Mouse (Mus musculus) heart, postnatal 14 days (tissue): Measurements from ENCODE around the gene St3gal3. TPM values are rescaled to one million over a fixed set of nuclear protein-coding genes. Genes with fewer than 3 reads are reported as not detected.
A peak's percentile ranks its signal among the peaks of the same experiment; 100 is the strongest.

Experiments
- DNase-seq, 2 experiments: peaks; one replicate each; pipeline ENCODE4 v3.0.0; 2021 to 2022
- intact Hi-C: fragments of 180-260 bp; cut with DNase I; formaldehyde crosslinking; loops from one replicate; pipeline ENCODE4 v1.15.1; 2025
- total RNA-seq, 2 experiments: library from RNA; stranded (reverse); gene quantifications; 2 replicates each; pipeline ENCODE4 v1.2.3; 2021

Gene St3gal3
- total RNA-seq, 2 experiments from 2014 or later = 44.5 to 48.1 TPM

DNA sequence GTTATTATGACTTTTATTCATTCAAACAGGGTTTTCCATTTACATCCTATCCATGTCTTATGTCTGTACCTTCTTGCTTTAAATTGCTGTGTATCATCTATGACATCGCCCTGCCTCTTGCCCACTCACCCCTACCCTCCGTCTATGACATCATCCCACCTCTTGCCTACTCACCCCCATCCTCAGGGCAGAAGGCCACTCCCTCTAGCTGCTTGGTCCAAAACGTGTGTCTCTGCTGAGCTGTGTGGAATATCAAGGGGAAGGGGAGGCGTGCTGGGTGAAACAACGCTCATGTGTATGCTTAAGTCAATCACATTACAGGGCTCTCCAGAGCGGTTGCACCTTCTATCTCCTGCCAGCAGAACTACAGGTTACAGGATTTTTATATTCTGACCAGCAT lies 38.6 kb downstream of the St3gal3 start:
- no peak for DNase-seq
- intact Hi-C loops = no loop called here

DNA sequence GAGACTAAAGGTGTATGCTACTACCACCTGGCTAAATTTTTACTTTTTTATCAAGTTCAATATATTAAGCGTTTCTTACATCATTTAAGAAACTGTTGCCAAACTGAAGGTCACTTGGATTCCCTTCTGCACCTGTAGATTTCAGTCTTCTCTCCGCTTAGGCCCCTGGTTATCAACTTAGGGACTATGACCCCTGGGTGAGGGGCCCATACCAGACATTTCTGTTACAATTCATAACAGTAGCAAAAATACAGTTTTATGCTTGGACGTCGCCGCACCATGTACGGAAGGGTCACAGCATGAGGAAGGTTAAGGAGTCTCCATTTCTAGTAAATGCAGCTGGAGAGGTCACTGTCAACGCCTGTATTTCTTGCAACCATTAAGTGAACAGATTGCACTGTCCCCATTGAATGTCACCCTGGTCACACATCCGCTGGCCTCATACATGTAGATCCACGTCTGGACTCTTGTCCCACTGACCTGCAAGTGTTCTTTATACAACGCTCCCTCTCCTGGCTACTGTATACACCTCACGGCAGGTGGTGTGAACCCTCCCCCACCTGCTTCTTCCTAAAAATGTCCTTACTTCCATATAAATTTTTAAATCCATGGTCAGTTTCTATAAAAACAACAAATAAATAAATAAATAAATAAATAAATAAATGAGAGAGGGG lies 41.8 kb downstream of the St3gal3 start:
- no peak for DNase-seq
- intact Hi-C loops = no loop called here

DNA sequence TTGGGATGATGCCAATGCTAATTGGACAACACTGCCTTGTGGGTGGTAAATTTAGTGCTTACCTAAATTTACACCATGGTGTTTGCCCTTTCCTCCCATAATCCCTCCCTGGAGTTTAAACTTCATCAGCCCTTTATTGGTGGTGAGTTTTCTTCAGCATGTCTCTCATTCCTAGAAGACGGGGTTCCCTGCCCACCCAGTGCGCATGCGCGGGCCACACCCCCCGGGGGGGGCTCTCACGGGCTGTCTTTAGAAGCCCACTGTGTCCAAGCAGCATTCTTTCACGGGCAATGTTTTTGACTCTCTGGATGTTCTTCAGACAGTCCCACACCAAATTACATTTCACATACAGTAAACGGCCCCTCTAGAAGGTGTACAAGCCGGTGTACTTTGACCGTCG lies 44.3 kb downstream of the St3gal3 start:
- intact Hi-C loops = loop anchor here (2.0 kb wide), 1 partner anchor 202 kb away; no protein-coding TSS in a partner anchor
- no peak for DNase-seq

DNA sequence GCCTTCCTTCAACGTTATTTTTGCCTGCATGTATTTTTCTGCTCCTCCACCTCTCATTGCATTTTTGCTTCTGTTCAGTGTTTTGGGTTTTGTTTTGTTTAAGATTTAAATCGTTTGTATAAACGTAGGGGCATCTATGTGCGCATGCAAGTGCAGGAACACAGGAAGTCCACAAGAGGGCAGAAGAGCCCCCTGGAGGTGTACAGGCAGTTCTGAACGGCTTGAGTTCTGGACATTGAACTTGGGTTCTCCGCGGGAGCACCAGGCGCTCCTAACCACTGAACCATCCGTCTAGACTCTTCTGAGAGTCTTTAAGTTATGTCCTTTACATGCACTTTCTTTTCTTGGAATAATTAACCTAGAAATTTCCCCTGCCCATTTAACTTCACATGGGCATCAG lies 44.8 kb downstream of the St3gal3 start:
- DNase-seq = peak; percentile 28 to 57
- intact Hi-C loops = loop anchor here (2.0 to 10.0 kb wide), 2 partner anchors 203 to 385 kb away; no protein-coding TSS in a partner anchor

DNA sequence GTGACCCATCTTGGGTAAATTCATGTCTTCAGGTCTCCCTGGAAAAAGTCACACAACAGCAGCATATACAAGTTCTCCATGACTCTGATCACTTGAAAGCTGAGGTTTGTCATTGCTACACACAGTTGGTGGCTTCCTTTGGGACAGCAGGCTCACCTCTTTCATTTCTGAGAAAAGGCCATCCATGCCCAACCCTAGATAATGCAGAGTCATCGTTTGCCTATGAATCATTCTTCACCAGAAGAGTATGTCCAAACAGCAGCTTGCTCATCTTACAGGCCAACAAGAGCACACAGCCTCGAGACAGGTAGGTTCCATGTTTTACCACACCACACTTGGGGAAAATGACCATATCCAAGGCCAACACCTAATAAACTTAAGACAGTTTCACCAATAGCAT lies 45.9 kb downstream of the St3gal3 start:
- DNase-seq = no peak
- intact Hi-C loops = loop anchor here (10.0 kb wide), 1 partner anchor 384 kb away; no protein-coding TSS in a partner anchor

DNA sequence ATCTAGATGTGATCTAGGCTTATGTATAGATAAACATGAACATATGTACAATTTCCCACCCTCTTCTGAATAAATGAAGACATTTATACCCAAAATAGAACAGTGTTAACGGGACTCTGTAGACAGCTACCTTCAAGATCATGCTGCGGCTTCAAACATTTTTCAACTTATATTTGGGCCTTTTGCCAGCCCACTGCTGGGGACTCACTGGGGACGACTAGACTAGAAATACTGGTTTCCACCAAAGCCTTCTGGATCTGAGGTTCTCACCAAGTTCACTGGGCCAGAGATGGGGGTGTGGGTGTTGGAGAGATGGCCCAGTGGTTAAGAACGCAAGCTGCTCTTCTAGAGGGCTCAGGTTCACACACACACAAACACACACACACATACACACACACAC lies 49.7 kb downstream of the St3gal3 start:
- DNase-seq = no peak
- intact Hi-C loops = loop anchor here (10.0 kb wide), 1 partner anchor 380 kb away; no protein-coding TSS in a partner anchor

DNA sequence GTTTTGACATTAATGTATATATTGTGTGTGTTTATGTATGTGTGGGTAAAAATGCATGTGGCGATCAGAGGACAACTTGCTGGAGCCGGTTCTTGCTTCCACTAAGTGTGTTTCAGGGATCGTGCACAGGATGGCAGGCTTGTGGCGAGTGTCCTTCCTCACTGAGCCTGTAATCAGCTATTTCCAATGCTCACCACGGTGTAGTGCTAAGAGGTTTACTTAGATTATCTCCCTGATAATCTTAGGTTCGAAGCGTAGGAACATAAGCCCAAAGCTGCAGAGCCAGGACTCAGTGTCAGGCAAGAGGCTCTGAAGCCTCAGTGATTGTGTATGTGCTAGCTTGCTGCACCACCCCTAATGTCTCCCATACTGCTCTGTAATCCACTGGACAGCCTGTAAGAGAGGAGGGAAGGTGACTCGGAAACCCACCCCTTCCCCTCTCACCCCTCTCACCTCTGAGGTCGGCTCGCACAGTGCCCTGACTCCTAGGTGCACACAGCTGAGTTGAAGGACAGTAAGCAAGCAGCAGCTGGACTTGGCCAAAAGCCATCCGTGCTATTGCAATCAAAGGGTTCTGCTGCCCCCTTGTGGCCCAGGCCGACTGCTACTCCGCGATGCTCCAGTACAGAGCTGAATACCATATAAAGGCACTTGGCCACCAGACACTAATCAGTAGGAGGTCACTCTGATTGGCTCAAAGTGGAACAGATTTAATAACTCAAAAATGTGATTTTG lies 51.3 kb downstream of the St3gal3 start:
- intact Hi-C loops = loop anchor here (1.0 to 10.0 kb wide), 3 partner anchors 155 to 379 kb away; no protein-coding TSS in a partner anchor
- peak; percentile 95 to 98 for DNase-seq

DNA sequence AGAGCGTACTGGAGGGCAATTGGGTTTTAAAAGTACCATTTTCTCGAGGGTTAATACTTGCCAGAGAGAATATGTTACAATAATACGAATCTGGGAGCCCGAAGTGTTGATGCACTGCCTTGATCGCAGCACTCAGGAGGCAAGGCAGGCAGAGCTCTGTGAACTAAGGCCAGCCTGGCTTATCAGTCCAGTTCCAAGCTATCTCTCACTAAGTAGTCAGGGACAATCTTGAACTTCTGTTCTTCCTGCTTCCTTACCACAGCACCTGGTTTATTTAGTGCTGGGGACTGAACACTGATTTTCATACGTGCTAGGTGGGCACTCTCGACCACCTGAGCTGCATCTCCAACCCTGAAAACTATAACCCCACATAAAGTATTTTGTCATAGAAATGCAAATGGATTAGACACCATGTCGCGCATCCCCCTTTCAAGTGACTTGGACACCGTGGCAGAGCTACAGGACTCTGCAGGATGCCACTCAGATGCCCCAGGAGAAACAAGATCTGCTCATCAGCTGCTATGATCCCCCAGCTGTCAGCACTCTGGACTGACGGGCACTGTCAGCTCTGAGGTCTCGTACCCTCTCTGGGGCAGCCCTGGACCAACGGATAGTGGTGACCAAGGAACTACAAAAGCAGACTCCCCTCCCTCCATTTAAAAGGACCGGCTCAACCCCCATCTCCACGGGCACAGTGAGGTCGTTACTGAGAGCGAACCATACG lies 52.9 kb downstream of the St3gal3 start:
- DNase-seq = no peak
- intact Hi-C loops = loop anchor here (2.0 to 10.0 kb wide), 2 partner anchors 253 to 377 kb away; no protein-coding TSS in a partner anchor

DNA sequence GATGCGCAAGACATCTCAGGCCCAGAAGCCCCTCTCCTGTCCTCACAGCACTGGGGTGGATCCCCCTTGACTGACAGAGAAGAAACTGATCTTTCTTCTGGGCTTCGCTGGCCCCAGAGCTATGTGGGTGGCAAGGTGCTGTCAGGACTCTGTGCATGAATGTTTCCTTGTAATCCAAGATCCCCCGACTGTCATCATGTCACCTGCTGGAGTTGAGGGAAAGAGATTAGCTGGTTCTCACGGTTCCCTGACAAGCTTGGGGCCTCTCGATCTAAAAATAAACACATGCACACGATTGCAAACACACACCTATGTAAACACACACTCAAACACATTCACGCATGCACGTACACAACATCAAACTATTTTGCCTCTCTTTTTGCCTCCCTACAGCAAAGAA lies 54.2 kb downstream of the St3gal3 start:
- DNase-seq = no peak
- intact Hi-C loops = loop anchor here (10.0 kb wide), 1 partner anchor 376 kb away; no protein-coding TSS in a partner anchor

DNA sequence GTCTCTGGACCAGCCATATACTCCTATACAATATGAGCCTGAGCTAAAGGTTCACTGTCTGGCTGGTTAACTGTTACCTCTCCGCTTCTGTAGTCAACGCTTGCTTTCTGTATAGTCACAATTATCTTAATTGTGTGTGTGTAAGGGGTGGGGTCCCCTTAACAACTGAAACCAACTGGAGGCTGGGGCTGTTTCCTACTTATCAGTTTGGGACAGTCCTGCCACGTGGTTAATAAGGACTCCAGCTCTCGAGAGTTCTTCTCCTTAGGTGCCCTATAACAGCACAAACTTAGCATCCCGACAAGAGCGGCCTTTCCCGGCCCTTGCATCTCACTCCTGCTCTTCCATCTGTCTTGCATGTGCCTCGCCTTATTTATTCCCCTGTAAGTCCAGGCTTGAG lies 55.5 kb downstream of the St3gal3 start:
- DNase-seq = no peak
- intact Hi-C loops = no loop called here

DNA sequence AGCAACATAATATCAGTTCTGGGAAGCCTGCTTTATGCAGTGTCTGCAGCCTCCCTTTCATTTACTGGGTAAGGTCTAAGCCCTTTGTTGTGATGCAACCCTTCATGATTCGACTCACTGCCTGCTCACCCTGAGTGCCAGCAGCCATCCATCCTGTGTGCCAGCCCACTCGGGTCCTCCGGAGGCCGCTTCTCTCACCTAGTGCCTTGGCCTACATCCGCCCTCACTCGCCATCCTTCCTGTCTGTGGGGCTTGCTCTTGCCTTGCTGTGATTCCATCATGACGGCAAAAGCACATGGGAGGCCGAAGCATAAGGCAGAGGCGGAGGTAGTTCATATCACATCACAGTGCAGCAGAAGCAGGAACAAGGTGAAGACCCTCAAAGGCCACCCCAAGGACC lies 56.1 kb downstream of the St3gal3 start:
- intact Hi-C loops = no loop called here
- DNase-seq = no peak

DNA sequence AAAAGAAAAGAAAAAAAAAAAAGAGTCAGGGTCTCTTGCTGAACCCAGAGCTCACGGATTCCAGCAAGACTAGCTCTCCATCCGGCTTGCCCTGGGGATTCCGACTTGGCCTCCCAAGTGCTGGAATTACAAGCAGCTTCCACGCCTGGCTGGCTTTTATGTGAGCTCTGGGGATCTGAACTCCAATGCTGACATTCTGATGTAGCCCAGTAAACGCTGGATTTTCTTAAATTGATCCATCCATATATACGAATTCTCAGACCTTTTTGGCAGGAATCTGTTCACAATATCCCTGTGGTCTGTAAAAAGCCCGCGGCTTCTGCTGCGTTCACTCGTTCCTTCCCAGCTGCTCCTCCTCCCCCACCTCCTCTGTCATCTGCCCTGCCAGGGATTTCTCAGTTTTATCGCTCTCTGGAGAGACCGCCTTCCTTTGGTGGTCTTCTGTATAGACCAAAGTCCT lies 57.4 kb downstream of the St3gal3 start:
- DNase-seq = no peak
- intact Hi-C loops = no loop called here

DNA sequence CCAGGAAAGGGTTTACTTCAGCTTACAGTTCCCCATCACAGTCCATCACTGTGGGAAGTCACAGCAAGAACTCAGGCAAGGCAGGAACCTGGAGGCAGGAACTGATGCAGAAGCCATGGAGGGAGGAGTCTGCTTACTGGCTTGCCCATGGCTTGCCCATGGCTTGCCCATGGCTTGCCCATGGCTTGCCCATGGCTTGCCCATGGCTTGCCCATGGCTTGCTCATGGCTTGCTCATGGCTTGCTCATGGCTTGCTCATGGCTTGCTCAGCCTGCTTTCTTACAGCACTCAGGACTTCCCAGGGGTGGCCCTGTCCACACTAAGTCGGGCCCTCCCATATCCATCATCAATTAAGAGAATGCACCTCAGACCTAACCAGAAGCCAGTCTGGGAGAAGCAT lies 58.1 kb downstream of the St3gal3 start:
- DNase-seq = no peak
- intact Hi-C loops = no loop called here

DNA sequence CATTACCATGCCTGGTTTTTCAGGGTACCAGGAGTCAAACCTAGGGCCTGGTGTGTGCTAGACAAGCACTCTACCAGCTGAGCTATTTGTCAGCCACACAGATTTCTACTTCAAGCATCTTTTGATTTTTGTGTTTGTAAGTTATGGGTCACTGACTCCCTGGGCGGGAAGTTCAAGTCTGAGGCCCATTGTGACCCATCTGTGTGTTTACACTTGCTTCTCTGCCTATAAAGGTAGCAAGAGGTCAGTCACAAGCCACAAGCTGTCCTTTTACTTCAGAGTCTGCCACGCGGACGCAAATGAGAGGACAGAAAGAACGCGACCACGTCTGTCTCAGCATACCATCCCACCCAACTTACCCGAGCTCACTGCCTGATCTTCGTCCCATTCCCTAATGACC lies 59.4 kb downstream of the St3gal3 start:
- DNase-seq = no peak
- intact Hi-C loops = no loop called here

DNA sequence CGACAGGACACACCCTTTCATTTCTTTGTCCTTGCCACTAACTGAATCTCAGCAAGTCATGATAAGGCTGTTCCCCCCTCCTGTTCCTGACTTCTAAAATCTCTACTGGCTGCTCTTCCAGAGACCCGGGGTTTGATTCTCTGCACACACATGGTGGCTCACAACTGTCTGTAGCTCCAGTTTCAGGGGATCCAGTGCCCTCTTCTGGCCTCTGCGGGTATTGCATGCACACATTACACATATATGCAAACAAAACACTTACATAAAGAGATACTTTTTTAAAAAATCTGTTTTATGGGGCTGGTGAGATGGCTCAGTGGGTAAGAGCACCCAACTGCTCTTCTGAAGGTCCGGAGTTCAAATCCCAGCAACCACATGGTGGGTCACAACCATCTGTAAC lies 60.5 kb downstream of the St3gal3 start:
- no peak for DNase-seq
- intact Hi-C loops = no loop called here

DNA sequence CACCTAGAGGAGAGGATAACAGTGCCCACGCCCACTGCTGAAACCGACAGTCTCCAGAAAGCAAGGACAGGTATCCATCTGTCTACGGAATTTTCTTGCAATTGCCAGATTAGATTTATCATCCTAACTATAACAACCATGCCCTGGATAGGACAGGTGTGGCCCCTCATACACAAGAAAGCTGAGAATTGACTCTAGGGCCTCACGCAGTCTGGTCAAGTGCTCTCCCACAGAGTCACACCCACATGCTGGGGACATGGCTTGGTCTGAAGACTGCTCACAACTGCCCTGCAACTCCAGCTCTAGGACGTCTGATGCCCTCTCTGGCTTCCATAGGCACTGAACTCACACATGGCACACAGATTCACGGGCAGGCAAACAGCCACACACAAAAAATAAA lies 61.6 kb downstream of the St3gal3 start:
- no peak for DNase-seq
- intact Hi-C loops = no loop called here

DNA sequence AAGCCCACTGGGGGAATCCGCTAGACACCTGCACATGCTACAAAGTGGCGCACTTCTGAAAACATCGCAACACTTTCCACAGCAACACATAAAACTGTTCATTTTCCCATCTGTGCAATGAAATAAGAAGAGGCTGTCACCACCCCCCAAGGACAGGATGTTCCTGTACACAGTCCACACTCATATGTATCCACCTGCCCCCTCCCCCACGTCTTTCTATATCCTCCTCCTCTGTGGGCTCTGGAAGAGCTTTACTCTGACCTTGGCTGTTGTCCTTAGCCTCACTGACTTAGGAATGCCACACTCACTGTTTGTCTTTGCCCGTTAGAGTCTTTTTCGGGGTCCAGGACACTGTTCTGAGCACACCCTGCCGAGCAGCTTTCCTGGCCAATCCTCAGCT lies 62.8 kb downstream of the St3gal3 start:
- intact Hi-C loops = no loop called here
- DNase-seq = no peak

DNA sequence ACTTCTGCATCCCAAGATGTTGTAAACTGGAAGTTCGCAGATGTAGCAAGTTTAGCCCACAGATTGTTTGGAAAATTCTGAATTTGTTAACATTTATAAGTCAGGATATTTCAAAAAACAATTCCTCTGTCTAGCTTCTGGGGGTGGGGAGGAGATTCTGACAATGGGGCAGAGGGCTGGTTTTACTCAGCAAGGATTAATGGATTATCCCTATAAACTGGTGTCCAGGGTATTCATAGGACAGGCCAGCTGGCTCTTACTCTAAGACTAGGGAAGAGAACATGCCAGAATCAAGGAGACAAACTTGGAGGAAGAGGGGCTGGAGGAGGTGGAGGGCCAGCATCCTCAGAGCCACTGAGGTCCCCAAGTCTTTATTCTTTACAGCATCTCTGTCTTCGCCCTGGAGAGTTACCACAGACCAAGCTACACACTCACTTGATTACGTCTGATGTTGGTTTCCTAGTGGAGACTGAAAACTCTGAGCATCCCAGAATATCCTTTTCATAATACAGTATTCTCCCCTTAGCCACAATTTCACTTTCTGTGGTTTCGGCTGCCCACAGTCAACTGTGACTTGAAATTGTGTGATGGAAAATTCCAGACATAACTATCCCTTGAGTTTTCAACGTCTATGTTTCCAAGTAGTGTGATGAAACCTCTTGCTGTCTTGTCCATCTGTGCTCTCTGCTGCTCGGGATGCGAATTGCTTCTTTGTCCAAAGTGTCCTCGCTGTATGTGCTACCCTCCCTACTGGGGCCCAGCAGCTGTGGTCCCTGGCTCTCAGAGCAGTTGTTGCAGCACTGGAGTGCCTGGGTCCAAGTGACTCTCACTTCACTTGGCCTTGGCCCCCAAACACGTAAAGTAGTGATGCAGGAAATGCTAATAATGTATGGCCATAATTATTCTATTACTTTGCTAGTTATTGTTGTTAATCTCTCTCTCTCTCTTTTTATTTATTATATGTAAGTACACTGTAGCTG lies 64.2 kb downstream of the St3gal3 start:
- DNase-seq = no peak
- intact Hi-C loops = no loop called here

DNA sequence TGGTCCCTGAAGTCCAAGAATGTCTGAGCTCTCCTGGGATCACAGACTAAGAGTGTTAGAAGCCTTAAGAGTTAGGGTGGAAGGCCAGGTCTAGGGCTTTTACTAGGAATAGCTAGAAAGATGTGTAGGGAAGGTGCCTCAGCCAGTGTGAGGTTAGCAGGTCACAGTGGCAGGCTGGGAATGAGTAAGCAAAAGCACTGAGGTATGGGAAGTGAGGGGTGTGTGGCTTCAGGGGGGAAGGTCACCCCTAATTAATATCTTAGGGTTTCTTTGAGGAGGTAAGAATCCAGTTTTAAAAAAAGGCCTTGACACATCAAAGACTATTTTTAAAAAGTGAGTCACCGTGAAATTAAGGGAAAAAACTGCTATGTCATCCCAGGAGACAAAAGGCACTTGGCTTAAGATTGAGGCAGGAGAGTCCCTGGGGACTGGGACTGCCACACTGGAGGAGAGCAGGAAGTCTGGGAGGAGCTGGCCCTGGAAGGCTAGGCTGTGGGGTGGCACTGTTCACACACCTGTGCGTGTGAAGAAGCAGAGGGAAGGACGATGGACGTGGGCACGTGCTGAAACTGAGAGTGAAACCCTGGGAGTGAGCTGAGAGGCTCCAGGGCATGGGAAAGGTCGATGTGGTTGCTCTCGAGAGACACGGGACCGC lies 72.8 kb downstream of the St3gal3 start:
- intact Hi-C loops = loop anchor here (5.0 kb wide), 1 partner anchor 135 kb away; the partner anchor contains the start of gene Artn
- no peak for DNase-seq
